Mouse (Mus musculus) frontal cortex, postnatal 36 days (tissue): ENCODE data around the gene Hormad2.

Experiments
- DNase-seq, 2 experiments: peaks; one replicate each; pipeline ENCODE4 v3.0.0; 2022; ENCODE audit warnings: low spot score in 2 of 2

Hormad2 gene

DNA sequence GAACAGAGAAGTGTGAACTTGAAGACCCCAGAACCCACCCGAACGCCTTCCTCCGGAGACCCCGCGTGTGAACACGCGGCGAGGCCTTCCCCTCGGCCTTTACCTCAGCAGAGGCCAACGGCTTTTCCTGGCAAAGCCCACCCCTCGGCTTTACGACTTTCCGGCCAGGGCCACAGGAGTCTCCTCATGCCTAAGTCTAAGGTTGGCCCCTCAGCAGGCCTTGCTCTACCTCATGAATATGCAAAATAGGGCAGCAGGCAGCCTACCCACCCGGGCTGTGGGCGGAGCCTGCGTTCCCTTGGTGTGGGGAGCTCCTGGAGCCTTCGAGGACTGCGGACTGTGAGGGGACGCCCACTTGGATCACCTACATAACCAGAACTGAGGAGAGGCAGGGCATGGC is at the start of gene Hormad2:
TSS of gene Hormad2 (minus strand) at position 128 of the 400 bp plus-strand sequence.
- DNase-seq: no peak

- DNase-seq: no peak
These were observed 48.3 kb upstream of the Hormad2 start for GRCm38 (mm10) chr11:4489207-4489606.

- DNase-seq: no peak
These were observed 47.9 kb upstream of the Hormad2 start for GRCm38 (mm10) chr11:4488798-4489197.

- DNase-seq: no peak
These were observed 47.5 kb upstream of the Hormad2 start for GRCm38 (mm10) chr11:4488367-4488766.

DNA sequence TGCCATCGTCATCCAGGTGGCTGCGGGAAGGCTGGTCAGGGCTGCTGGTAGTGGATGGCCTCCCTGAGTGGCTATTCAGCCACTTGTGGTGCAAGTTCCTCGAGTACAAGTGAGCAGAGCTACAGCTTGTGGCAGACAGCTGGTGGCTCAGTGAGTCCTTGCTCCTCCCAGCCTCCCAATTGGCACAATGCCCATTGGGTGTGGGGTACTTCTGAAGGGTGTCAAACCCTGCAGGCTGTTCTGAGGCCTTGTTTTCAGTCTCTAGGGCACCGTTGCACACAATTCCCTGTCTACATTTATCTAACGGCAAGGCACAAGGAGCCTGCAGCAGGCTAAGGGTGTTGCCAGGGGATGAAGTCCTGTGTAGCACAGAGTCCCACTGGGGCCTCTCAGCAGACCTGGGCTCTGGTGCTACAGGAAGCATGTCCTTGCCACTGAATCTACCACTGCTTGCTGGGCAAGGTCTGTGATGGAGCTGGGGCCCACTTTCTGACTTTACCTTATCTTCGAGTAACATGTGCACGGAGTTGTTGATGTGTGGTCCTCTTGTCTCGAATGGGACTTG is 46.6 kb upstream of the Hormad2 start:
- DNase-seq: no peak

DNA sequence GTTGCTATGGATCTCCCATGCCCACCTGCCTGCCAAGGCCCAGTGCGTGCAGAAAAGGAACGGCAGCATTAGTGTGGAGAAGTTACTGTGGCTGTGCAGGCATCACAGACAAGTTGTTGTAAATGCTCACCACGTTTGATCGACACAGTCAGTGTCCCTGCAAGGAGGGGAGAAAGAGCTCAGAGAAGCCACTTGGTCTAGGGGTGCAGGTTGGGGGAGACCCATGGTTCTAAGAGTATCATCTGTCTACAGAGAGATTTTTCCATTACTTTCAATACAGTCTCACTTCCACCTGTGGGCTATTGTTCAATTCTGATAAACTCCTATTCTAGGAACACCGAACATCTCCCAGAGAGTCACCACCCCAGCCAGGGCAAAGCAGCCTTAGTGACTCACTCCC is 43.6 kb upstream of the Hormad2 start:
- no peak for DNase-seq

- no peak for DNase-seq
These were observed 41.7 kb upstream of the Hormad2 start for GRCm38 (mm10) chr11:4482641-4483040.

GRCm38 (mm10) chr11:4476184-4476697 is 35.3 kb upstream of the Hormad2 start:
- DNase-seq: no peak

DNA sequence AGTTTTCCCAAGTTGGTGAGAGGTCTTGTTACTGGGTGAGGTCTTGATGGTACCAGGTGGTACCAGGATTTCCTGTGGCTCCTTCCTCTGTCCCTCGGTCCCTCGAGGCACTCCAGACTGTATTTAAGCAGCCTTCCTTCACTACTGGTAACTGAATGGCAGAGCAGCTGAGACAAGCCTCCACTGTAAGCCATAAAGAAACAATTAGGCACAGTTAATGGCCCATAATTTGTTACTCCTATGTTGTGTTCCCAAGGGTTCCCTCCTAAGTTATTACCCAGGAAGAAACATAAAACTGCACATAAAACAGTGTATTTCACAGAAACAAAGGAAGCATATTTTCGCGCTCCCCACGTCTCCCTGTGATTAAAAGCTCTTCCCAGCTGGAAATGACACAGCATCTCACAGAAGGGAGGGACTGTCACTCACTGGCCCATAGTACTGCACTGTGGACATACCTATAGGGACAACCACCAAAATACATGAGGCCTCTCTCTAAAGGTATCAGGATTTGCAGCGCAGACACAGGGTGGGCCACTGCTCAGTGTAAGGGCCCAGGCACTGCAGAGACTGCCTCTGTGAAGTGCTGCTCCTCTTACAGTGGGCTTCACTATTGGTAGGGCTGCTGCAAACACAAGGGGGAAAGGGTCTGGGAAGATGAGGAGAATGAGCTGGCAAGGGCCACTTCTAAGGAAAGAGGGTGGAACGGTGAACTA is 31.7 kb upstream of the Hormad2 start:
- DNase-seq: no peak

- DNase-seq: no peak
These were observed 30.8 kb upstream of the Hormad2 start for GRCm38 (mm10) chr11:4471734-4472133.

GRCm38 (mm10) chr11:4471251-4471650 is 30.3 kb upstream of the Hormad2 start:
- DNase-seq: no peak

- no peak for DNase-seq
These were observed 28.2 kb upstream of the Hormad2 start for GRCm38 (mm10) chr11:4469091-4469490.

GRCm38 (mm10) chr11:4467436-4467835 is 26.5 kb upstream of the Hormad2 start:
- no peak for DNase-seq

DNA sequence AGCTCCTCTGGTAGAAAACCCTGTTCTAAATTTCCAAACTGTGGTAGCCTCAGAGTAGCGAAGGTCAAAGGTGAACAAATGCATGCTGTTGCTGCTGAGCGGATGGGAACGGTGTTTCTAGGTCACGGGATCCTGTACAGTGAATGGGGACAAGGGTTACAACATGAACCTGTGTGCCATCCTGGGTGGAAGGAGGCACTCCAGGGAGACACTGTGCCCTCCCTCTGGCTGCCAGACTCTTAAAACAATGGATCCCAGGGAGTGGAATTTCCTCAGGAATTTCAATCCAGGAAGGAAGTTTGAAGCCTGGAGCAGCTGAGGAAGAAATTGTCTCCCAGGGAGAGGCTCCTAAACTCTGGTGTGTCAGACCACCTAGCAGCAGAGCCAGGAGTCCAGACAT is 25.3 kb upstream of the Hormad2 start:
- DNase-seq: no peak

DNA sequence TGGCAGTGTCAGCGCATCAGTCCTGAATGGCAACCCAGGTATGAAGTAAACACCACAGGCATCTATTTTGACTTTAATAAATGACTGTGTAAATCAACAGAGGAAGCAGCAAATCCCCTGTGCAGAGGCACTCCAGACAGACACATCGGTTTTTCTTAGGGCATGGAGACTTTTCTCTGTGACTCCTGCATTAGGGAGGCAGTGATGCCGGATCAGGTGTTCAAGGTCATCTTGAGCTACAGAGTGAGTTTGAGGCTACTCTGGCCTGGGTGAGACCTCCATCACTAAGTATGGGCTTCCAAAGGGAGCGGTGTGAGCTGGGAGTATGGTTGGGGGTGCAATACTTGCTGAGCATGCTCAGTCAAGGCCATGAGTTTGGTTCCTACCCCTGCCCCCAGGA is 23.7 kb upstream of the Hormad2 start:
- DNase-seq: no peak

DNA sequence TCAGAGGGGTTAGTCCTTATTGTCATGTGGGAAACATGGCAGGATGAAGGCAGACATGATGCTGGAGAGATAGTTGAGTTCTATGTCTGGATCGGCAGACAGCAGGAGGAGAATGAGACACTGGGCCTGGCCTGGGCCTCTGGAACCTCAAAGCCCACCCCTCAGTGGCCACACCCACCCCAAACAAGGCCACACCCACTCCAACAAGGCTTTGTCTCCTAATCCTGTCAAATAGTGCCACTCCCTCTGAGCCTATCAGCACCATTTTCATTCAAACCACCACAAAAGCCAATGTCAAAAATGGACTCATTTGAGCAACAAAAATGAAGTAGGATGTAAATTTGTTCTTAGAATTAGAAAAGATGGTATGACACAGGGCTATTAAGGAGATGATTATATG is 23.3 kb upstream of the Hormad2 start:
- no peak for DNase-seq

GRCm38 (mm10) chr11:4462868-4463267 is 22.0 kb upstream of the Hormad2 start:
- DNase-seq: no peak

DNA sequence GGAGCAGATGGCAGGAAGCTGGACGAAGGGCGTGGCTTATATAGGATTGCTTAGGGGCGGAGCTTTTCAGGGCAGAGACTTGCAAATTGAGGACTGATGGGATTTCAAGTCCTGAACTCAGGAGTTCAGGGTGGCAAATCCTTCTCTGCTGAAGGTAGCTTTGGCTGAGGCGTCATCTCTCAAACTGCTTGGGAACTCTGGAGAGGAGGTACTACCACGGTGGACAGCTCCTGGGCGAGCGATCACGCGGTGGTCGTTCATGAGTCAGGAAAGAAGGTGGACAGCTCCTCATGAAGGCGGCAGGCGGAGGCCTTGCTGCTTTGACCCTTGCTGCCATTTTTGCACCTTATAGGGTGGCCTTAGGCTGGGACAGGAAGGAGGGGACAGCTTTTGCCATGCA is 20.2 kb upstream of the Hormad2 start:
- no peak for DNase-seq

- no peak for DNase-seq
These were observed 19.7 kb upstream of the Hormad2 start for GRCm38 (mm10) chr11:4460615-4461014.

DNA sequence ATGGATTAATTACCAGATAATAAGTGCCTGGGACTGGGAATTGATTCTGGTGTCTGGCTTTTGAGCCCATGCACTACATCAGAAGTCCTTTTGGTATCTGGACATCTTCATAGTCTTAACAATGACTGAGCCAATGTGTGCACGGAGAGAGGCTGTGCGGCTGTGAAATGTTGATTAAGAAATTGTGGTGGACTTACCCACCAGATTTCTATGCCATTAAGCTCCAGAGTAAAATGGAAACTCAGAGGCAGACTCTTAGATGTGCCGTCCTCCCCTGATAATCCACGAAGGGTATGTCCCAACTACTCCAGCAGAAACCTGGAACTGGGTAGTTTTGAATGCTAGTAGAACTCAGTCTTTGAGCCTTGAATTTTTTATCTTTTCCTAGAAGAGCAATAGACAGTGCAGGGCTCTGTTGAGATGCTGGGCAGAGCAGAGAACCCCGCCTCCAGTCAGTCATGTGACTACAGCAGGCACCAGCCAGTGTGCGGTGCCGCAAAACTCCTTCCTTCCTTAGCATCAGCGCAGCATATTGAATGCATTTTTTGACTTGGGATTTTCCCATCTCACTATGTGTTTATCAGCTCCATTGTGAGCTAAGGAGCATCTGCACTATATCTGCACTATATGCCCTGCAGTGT is 14.1 kb upstream of the Hormad2 start:
- no peak for DNase-seq

GRCm38 (mm10) chr11:4452467-4453184 is 11.7 kb upstream of the Hormad2 start:
- DNase-seq: no peak

GRCm38 (mm10) chr11:4451116-4451515 is 10.2 kb upstream of the Hormad2 start:
- peak; percentile 40 to 59 for DNase-seq
